Mouse (Mus musculus) cerebellum, adult 2 months (tissue): Measurements from ENCODE around the gene Pear1.

ENCODE experiments used
- CTCF ChIP-seq: fragments of 200-500 bp; IDR thresholded peaks from 2 replicates; pipeline ENCODE4 v1.5.1; 2011; ENCODE audit warnings: low read depth, mild to moderate bottlenecking, control low read depth, low read length, moderate library complexity, borderline replicate concordance; ENCODE audit not compliant: insufficient read depth
- POLR2A ChIP-seq: fragments of 200-500 bp; IDR thresholded peaks from 2 replicates; pipeline ENCODE4 v1.6.1; 2011; ENCODE audit warnings: low read length, control low read depth, borderline replicate concordance; ENCODE audit not compliant: insufficient read depth

DNA sequence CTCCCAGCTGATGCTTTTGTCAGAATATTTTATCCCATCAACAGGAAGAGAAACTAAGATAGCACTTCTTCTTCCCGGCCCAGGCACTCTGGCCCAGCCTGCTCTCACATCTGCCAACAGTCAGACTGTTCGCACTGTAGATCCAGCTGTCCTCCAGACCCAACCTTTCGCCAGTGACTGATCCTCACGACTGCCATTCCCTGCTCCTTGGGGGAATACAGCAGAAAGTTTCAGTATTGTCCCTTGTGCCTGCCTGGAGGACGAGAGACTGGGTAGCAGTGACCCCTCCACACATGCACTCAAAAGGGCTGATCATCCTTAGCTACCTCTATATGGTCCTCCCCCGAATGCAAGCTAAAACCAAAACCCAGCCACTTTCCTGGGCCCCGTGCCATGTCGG, 31.8 kb upstream of the Pear1 start:
- TF ChIP-seq CTCF (no peak), POLR2A (no peak)
